Mouse (Mus musculus) urinary bladder, adult 2 months (tissue): ENCODE data around the gene Zbtb20. TPM values are rescaled to one million over a fixed set of nuclear protein-coding genes. Genes with fewer than 3 reads are reported as not detected.

ENCODE experiments used
- DNase-seq: peaks from one replicate; pipeline ENCODE4 v3.0.0; 2022; ENCODE audit warnings: low spot score
- polyA plus RNA-seq: library from polyadenylated mRNA; depleted of rRNA; stranded (reverse); fragments of >200 nt; gene quantifications from 2 replicates; pipeline ENCODE4 v1.2.3, GENCODE M21; 2012

Gene Zbtb20
- polyA plus RNA-seq, 1 experiment = 12.5 TPM

- DNase-seq = no peak
These were observed 606.4 kb downstream of the Zbtb20 start for GRCm38 (mm10) chr16:43482125-43482524.

- DNase-seq = no peak
These were observed 607.1 kb downstream of the Zbtb20 start for GRCm38 (mm10) chr16:43482738-43483137.

- DNase-seq = no peak
These were observed 608.7 kb downstream of the Zbtb20 start for GRCm38 (mm10) chr16:43484400-43484799.

DNA sequence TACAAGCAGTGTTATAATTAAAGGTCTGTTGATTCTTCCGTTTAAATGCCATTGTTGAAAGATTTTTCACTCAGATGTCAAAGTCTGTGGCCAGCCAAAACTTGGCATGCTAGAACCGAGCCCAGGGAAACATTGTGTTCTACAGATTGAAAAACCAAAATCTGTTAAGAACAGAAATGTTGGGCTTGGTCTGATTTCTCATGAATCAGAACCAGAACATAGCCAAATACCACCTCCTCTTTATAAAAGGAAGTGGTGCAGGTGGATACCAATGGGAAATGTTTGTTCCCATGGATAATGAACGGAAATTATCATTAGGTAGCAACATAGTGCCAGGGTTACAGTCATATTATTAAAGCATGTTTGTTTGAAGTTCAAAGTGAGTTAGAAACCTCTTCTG, 613.7 kb downstream of the Zbtb20 start:
- DNase-seq = no peak

DNA sequence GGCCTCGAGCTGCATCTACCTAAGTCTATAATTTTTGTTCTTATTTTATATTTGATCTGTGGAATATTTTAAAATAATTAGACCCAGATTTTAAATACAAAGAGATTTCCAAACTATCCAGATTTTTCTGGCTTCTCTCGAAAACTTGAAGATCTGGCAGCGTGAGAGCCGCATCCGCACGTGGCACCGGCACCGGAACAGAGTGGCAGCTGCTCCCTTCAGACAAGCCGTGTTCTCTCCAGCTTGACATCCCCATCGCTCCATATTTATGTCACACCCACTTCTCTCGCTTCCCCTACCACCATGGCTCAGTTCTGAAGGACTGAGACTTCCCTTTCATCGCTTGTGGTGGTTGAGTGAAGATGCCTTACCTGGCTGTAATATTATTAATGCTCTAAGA, 614.3 kb downstream of the Zbtb20 start:
- no peak for DNase-seq

DNA sequence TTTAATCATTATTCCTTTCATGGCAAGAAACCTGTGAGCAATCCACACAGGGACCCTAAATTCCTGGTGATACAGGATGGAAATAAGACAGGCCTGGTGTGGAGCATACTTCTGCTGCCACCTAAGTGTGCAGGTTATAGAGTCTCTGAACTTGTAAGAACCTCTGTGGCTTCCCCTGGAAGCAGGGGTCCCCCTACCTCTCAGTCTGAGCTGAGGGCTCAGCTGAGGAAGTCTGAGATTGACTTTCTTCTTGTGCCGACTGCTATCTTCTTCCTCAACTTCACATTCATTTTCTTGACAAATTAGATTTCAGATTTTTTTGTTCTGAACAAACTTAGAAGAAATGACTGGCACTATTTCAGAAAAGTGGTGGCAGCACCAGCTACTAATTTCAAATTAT, 617.2 kb downstream of the Zbtb20 start:
- no peak for DNase-seq

- DNase-seq = no peak
These were observed 618.1 kb downstream of the Zbtb20 start for GRCm38 (mm10) chr16:43493596-43494385.

- DNase-seq = no peak
These were observed 619.6 kb downstream of the Zbtb20 start for GRCm38 (mm10) chr16:43495175-43495818.

DNA sequence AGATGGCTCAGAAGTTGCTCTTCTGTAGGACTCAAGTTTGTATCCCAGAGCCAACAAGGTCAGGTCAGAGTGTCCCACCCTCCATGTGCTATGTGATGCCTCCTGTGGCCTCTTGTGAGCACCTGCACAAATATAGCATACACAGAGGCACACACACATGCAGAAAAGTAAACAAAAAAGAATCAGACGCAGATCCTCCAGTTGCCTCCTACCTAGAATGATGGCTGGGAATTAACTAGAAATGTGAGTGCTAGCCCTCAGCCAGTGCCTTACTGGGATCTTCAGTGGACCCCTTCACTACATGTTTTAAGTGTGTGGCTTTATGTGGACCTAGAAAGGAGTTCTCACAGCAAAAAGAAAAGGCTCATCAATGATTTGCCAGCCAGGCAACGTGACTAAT, 621.4 kb downstream of the Zbtb20 start:
- no peak for DNase-seq

DNA sequence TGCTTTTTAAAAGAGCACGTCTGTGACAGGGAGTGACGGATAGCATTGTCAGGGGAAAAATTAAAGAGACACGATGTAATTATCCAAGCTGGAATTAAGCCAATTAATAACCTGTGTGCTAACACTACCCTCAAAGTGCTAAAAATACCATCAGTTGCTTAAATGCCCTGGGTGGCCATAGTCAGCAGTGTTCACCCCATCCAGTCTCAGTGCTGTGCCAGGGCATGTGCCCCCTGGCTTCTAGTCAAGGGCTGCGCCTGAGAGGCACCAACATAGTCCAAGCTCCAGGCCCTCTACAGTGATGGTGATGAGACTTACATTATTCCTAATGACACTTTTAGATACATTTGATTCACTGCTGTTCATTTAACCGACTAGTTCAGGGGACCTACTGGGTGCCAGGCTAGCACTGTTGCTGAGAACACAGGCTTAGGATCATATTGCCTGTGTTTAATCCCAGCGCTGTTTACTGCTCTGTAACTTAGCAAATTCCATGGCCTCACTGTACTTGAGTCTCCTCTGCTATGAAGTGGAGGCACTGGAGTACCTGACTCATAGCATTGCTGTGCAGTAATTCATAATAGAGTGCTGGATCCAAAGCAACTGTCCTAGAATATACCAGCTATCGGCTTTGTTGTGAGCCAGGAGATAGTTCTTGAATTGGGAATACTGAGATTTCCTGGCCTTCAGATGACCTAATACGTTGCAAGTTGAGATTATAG, 624.6 kb downstream of the Zbtb20 start:
- DNase-seq = no peak

DNA sequence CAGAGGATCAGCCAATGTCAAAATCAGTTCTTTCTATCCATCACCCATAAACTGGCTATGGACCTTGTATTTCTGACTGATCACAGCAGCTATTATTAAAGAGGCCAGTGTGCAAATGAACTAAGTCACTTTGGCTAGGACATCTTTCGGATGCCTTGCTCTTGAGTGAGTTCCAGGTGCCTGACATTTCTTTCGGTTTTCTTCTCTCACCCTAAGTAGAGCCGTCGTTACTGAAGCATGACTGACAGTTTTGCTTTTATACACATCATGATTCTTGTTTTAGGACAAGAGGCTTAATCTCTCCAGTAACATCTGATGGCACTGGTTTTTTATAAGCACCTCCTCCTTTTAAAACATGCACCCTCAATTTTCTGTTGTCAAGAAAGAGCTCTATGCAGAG, 625.6 kb downstream of the Zbtb20 start:
- DNase-seq = no peak

- no peak for DNase-seq
These were observed 626.8 kb downstream of the Zbtb20 start for GRCm38 (mm10) chr16:43502339-43503009.

DNA sequence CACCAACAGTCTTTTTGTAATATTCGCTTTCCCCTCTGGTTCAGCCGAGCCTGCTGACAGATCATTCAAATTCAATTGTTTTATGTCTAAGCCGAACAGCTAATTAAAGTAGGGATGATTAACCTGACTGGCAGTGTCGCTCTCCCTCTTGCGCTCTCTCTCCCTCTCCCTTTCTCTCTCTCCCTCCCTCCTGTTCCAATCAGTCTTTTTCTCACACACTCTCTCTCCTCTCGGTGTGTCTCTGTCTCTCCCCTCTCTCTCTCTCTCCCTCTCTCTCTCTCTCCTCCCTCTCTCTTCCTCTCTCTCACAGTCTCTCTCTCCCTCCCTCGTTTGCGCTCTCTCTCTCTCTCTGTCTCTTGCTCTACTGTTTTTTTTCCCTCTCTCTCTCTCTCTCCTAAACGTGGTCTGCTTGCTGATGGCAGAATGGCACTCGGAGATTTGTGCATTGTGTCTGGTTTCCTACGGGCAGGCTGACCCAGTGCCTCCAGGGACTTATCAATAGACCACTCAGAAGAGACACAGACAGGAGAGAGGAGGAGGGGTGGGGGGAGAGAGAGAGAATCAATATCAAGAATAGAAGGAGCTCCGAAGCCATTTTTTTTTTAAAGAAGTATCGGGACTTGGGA, 627.4 kb downstream of the Zbtb20 start:
- no peak for DNase-seq

- no peak for DNase-seq
These were observed 627.9 kb downstream of the Zbtb20 start for GRCm38 (mm10) chr16:43503636-43504010.

GRCm38 (mm10) chr16:43504151-43504550, 628.5 kb downstream of the Zbtb20 start:
- DNase-seq = no peak

- DNase-seq = no peak
These were observed 628.9 kb downstream of the Zbtb20 start for GRCm38 (mm10) chr16:43504556-43504955.

- DNase-seq = no peak
These were observed 629.8 kb downstream of the Zbtb20 start for GRCm38 (mm10) chr16:43505314-43505950.

GRCm38 (mm10) chr16:43506189-43506751, 630.6 kb downstream of the Zbtb20 start:
- no peak for DNase-seq

DNA sequence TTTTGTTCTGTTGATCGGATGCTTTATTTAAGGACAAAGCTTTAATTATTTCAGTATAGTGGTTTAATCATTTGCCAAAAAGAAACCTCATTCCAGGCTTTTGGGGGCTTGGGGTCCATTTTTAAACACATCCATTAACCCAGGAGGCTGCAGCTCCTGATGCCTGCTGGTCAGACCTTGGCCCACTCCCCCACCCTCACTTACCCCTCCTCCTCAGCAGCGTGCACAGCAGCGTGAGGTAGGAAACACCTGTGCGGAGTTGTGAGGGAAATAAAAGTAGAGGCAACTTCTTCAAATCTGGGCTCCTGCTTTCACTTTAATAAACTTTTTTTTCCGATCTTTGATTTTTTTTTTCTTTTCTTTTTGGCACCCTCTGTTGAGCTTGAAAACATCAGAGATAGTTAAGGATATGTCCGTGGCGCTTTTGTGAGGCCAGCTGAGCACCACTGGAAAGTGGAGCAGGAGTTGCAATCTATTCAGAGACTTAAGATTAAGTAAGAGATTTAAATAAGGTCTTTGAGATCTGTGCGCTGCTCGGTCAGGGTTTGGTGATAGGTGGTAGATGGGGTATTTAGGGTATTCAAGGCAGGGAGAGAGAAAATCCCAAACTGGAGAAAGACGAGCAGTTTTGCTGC, 631.2 kb downstream of the Zbtb20 start:
- DNase-seq = no peak
